Comparison of ENCODE assay signal across 17 mouse cellular contexts in genomic region chr10:98651127-98651526, GRCm38 (mm10).
"Had no signal": no experiment of that assay in that cellular context is flagged by ENCODE, and none has a peak within 500 bp of the region (broad histone marks: within the 10 kb centered on the region; RNA-seq: fewer than 3 reads in every experiment).

No protein-coding gene starts in this region.

- H3K9ac ChIP-seq: liver, embryonic 13.5 days; liver, embryonic 15.5 days; liver, postnatal 0 days; midbrain, embryonic 12.5 days; midbrain, embryonic 15.5 days; neural tube, embryonic 12.5 days; stomach, embryonic 15.5 days had no signal

- H3K4me2 ChIP-seq: liver, embryonic 11.5 days; liver, embryonic 13.5 days; liver, embryonic 15.5 days; midbrain, embryonic 12.5 days; midbrain, embryonic 15.5 days; neural tube, embryonic 12.5 days; stomach, embryonic 15.5 days had no signal

- H3K4me3 ChIP-seq: liver, embryonic 13.5 days; liver, embryonic 15.5 days; megakaryocyte, embryonic 14.5 days; midbrain, embryonic 12.5 days; midbrain, embryonic 15.5 days; neural tube, embryonic 12.5 days; stomach, embryonic 15.5 days had no signal

- H3K27me3 ChIP-seq: liver, embryonic 13.5 days; liver, embryonic 15.5 days; megakaryocyte, embryonic 14.5 days; midbrain, embryonic 12.5 days; midbrain, embryonic 15.5 days; neural tube, embryonic 12.5 days; stomach, embryonic 15.5 days had no signal

- H3K4me1 ChIP-seq: megakaryocyte, embryonic 14.5 days; midbrain, embryonic 15.5 days; neural tube, embryonic 12.5 days; stomach, embryonic 15.5 days had no signal

- H3K36me3 ChIP-seq: liver, embryonic 13.5 days; liver, embryonic 15.5 days; midbrain, embryonic 12.5 days; midbrain, embryonic 15.5 days; neural tube, embryonic 12.5 days; stomach, embryonic 15.5 days had no signal

- H3K9me3 ChIP-seq: liver, embryonic 13.5 days; liver, embryonic 15.5 days; megakaryocyte, embryonic 14.5 days; midbrain, embryonic 12.5 days; midbrain, embryonic 15.5 days; neural tube, embryonic 12.5 days; stomach, embryonic 15.5 days had no signal

- DNase-seq: liver; liver, postnatal 0 days; lung, postnatal 14 days; right cerebral cortex, postnatal 14 days; thymus, adult 2 months; thymus, postnatal 25 days; thymus, postnatal 4 days had no signal

- H3K27ac ChIP-seq: liver, embryonic 13.5 days; liver, embryonic 15.5 days; macrophage; midbrain, embryonic 12.5 days; midbrain, embryonic 15.5 days; neural tube, embryonic 12.5 days; stomach, embryonic 15.5 days; stomach, postnatal 0 days had no signal

- ATAC-seq: liver, postnatal 0 days; midbrain, embryonic 15.5 days had no signal
